Mouse (Mus musculus): ENCODE data around the gene Kat2a. TPM values are rescaled to one million over a fixed set of nuclear protein-coding genes. Genes with fewer than 3 reads are reported as not detected.

Gene Kat2a
- 10 to 100 TPM; 33.1 to 42.4 TPM for total RNA-seq (2021)
- long read RNA-seq, experiment 1, transcript Kat2a-201 (18 exons, 3,043 nt): major isoform, 5 of 14 reads
- long read RNA-seq, experiment 1, partial matches to known transcripts: 8 of 14 reads
- long read RNA-seq, experiment 1, other reads (novel, unspliced or antisense): 0 of 14 reads
- long read RNA-seq, experiment 2, transcript Kat2a-202 (18 exons, 3,046 nt): minor isoform, 11 of 50 reads
- long read RNA-seq, experiment 2, transcript Kat2a-204 (18 exons, 2,946 nt): minor isoform, 5 of 50 reads
- long read RNA-seq, experiment 2, transcript Kat2a-201 (18 exons, 3,043 nt): major isoform, 15 of 50 reads
- long read RNA-seq, experiment 2, partial matches to known transcripts: 5 of 50 reads
- long read RNA-seq, experiment 2, other reads (novel, unspliced or antisense): 14 of 50 reads

- peak; percentile 92 for DNase-seq
Observed at GRCm38 (mm10) chr11:100711783-100712615, at the start of gene Kat2a. Gene Kat2a, minus strand, starts transcription at chr11:100712465.

- DNase-seq: peak; percentile 95
Observed at GRCm38 (mm10) chr11:100761547-100762045, 49.3 kb upstream of the Kat2a start.

GRCm38 (mm10) chr11:100759611-100760233 lies 47.5 kb upstream of the Kat2a start, which contains the start of gene Kcnh4:
Gene Kcnh4, minus strand, starts transcription at chr11:100759942.
- DNase-seq: peak; percentile 66

GRCm38 (mm10) chr11:100758707-100759610 lies 46.7 kb upstream of the Kat2a start:
- DNase-seq: peak; percentile 80

GRCm38 (mm10) chr11:100757566-100757965 lies 45.3 kb upstream of the Kat2a start:
- no peak for DNase-seq

GRCm38 (mm10) chr11:100756476-100756875 lies 44.2 kb upstream of the Kat2a start:
- DNase-seq: no peak

GRCm38 (mm10) chr11:100754693-100755057 lies 42.4 kb upstream of the Kat2a start:
- no peak for DNase-seq

- no peak for DNase-seq
Observed at GRCm38 (mm10) chr11:100754021-100754692, 41.9 kb upstream of the Kat2a start.

- no peak for DNase-seq
Observed at GRCm38 (mm10) chr11:100752294-100752693, 40.0 kb upstream of the Kat2a start.

GRCm38 (mm10) chr11:100750127-100750526 lies 37.9 kb upstream of the Kat2a start:
- DNase-seq: no peak

- no peak for DNase-seq
Observed at GRCm38 (mm10) chr11:100749469-100749868, 37.2 kb upstream of the Kat2a start.

GRCm38 (mm10) chr11:100748620-100749019 lies 36.4 kb upstream of the Kat2a start:
- DNase-seq: no peak

GRCm38 (mm10) chr11:100747114-100747513 lies 34.8 kb upstream of the Kat2a start:
- DNase-seq: no peak

- no peak for DNase-seq
Observed at GRCm38 (mm10) chr11:100746546-100746945, 34.3 kb upstream of the Kat2a start.

- DNase-seq: peak; percentile 55
Observed at GRCm38 (mm10) chr11:100745085-100745484, 32.8 kb upstream of the Kat2a start.

- DNase-seq: peak; percentile 76
Observed at GRCm38 (mm10) chr11:100741348-100741747, 29.1 kb upstream of the Kat2a start.

- no peak for DNase-seq
Observed at GRCm38 (mm10) chr11:100738749-100739148, 26.5 kb upstream of the Kat2a start.

- peak; percentile 99 for DNase-seq
Observed at GRCm38 (mm10) chr11:100738066-100738604, 25.9 kb upstream of the Kat2a start, which contains the start of gene Rab5c. Gene Rab5c, minus strand, starts transcription at chr11:100738215.

GRCm38 (mm10) chr11:100737105-100737733 lies 25.0 kb upstream of the Kat2a start:
- no peak for DNase-seq

GRCm38 (mm10) chr11:100736746-100737080 lies 24.4 kb upstream of the Kat2a start:
- no peak for DNase-seq

Data from adrenal gland, postnatal 10 days (tissue).